In genomic region chr4:152246011-152246410, GRCm38 (mm10) we compare ENCODE assay signal across 12 mouse cellular contexts. TPM values are rescaled to one million over a fixed set of nuclear protein-coding genes. Genes with fewer than 3 reads are reported as not detected.
DNase-seq lines count a peak whose midpoint lies in the region; ATAC-seq lines count a peak whose summit lies in the region.
"Had no signal": no experiment of that assay in that cellular context is flagged by ENCODE, and none has a peak within 500 bp of the region (broad histone marks: within the 10 kb centered on the region; RNA-seq: fewer than 3 reads in every experiment).

No protein-coding gene starts in this region.

- no peak overlapping the region for H3K4me3 ChIP-seq in forebrain, embryonic 15.5 days
- no peak overlapping the region for H3K4me3 ChIP-seq in forebrain, embryonic 13.5 days
- H3K4me3 ChIP-seq: forebrain, embryonic 10.5 days had no signal

- H3K4me1 ChIP-seq in forebrain, embryonic 15.5 days, result 0 out of 2 replicates have a peak, but pooled peaks cover 13% of the 10 kb centered on the region
- H3K4me1 ChIP-seq in forebrain, embryonic 13.5 days, result peaks cover 12% of the 10 kb centered on the region; the same call in 1 of the 2 replicates

- H3K27me3 ChIP-seq in forebrain, embryonic 15.5 days, result no peaks in the 10 kb centered on the region
- no peaks in the 10 kb centered on the region for H3K27me3 ChIP-seq in forebrain, embryonic 13.5 days

- DNase-seq in retina, adult 2 months (ENCODE audit: low read depth, low spot score), result peak; percentile 23
- DNase-seq in retina, postnatal 1 day, result no peak
- peak; percentile 71 to 95 for DNase-seq in left cerebral cortex, postnatal 25 days (ENCODE audit: low spot score in 2 of 2)
- no peak for DNase-seq in spleen, postnatal 14 days (ENCODE audit: low spot score in 2 of 2)
- DNase-seq in adrenal gland, adult 2 months, result no peak
- DNase-seq: adrenal gland, postnatal 14 days had no signal

- intact Hi-C loops in left cerebral cortex, postnatal 25 days (cut with DNase I), result no loop called here

- no peak overlapping the region for H3K4me2 ChIP-seq in forebrain, embryonic 15.5 days (replicated peaks)
- H3K4me2 ChIP-seq in forebrain, embryonic 13.5 days, result no peak overlapping the region

- no peaks in the 10 kb centered on the region for H3K9me3 ChIP-seq in forebrain, embryonic 15.5 days
- no peaks in the 10 kb centered on the region for H3K9me3 ChIP-seq in forebrain, embryonic 13.5 days (replicated peaks)
- H3K9me3 ChIP-seq: forebrain, embryonic 10.5 days had no signal

- WGBS in forebrain, embryonic 15.5 days, result 62% methylated on average over 6 of the region's 6 CpGs
- 75% methylated on average over 6 of the region's 6 CpGs for WGBS in forebrain, embryonic 13.5 days

- no peaks in the 10 kb centered on the region for H3K36me3 ChIP-seq in forebrain, embryonic 15.5 days
- H3K36me3 ChIP-seq in forebrain, embryonic 13.5 days (ENCODE audit: poor library complexity, severe bottlenecking), result 0 out of 2 replicates have a peak, but pooled peaks cover 6% of the 10 kb centered on the region

- H3K27ac ChIP-seq in forebrain, embryonic 15.5 days (replicated peaks), result peak overlapping the region; percentile 29
- no peak overlapping the region for H3K27ac ChIP-seq in forebrain, embryonic 13.5 days
- H3K27ac ChIP-seq: forebrain, embryonic 10.5 days; macrophage had no signal

- no peak overlapping the region for H3K9ac ChIP-seq in forebrain, embryonic 15.5 days (replicated peaks)
- no peak overlapping the region for H3K9ac ChIP-seq in forebrain, embryonic 13.5 days

- ATAC-seq in forebrain, embryonic 15.5 days (replicated peaks), result no peak
- no peak for ATAC-seq in forebrain, embryonic 13.5 days
- ATAC-seq in activated CD4-positive, CD25-positive, alpha-beta regulatory T cell, adult 4 months, result no peak

RNA-seq across cellular contexts. Expression of gene Gpr153, which starts 28.0 kb away (rescaled TPM):
- polyA plus RNA-seq in forebrain, embryonic 15.5 days (2015; fragmentation: Nextera tagmentation; extraction: Ambion mirVana), result 5.7 and 6.3 TPM in 2 replicates
- polyA plus RNA-seq in forebrain, embryonic 13.5 days (2015; fragmentation: Nextera tagmentation; extraction: Ambion mirVana), result 2.2 and 3.2 TPM in 2 replicates
- 10 to 100 TPM; 26.8 to 37.1 TPM for total RNA-seq in left cerebral cortex, postnatal 25 days (2021)
- polyA plus RNA-seq in activated CD4-positive, CD25-positive, alpha-beta regulatory T cell, adult 4 months (2017; shearing (Covaris generic)), result not detected
- total RNA-seq in adrenal gland, adult 2 months (2021), result 1 to 10 TPM; 3.5 to 8.3 TPM
- polyA plus RNA-seq in adrenal gland, adult 2 months (2012; rRNA removed), result 16.6 and 22.4 TPM in 2 replicates
- polyA plus RNA-seq: macrophage had no signal

RNA-seq across cellular contexts. Expression of gene Hes3, which starts 45.5 kb away (rescaled TPM):
- polyA plus RNA-seq in forebrain, embryonic 15.5 days (2015; fragmentation: Nextera tagmentation; extraction: Ambion mirVana), result 0.09 and 0.13 TPM in 2 replicates
- not detected in 2 replicates for polyA plus RNA-seq in forebrain, embryonic 13.5 days (2015; fragmentation: Nextera tagmentation; extraction: Ambion mirVana)
- under 1 TPM; 0.30 to 0.37 TPM for total RNA-seq in left cerebral cortex, postnatal 25 days (2021)
- not detected for polyA plus RNA-seq in activated CD4-positive, CD25-positive, alpha-beta regulatory T cell, adult 4 months (2017; shearing (Covaris generic))
- total RNA-seq in adrenal gland, adult 2 months (2021), result not detected
- polyA plus RNA-seq in adrenal gland, adult 2 months (2012; rRNA removed), result 0.30 TPM in 1 of 2 replicates, not detected in the other
- total RNA-seq: adrenal gland, postnatal 14 days had no signal
- polyA plus RNA-seq: intestine, embryonic 14.5 days; macrophage had no signal

RNA-seq across cellular contexts. Expression of gene Icmt, which starts 51.0 kb away (rescaled TPM):
- polyA plus RNA-seq in forebrain, embryonic 15.5 days (2015; fragmentation: Nextera tagmentation; extraction: Ambion mirVana), result 17.6 and 18.6 TPM in 2 replicates
- 13.4 and 16.8 TPM in 2 replicates for polyA plus RNA-seq in forebrain, embryonic 13.5 days (2015; fragmentation: Nextera tagmentation; extraction: Ambion mirVana)
- 10 to 100 TPM; 50.9 to 56.7 TPM for total RNA-seq in left cerebral cortex, postnatal 25 days (2021)
- 1 to 10 TPM; 7.2 to 7.7 TPM for polyA plus RNA-seq in activated CD4-positive, CD25-positive, alpha-beta regulatory T cell, adult 4 months (2017; shearing (Covaris generic))
- total RNA-seq in adrenal gland, adult 2 months (2021), result 10 to 100 TPM; 34.6 to 49.1 TPM
- polyA plus RNA-seq in adrenal gland, adult 2 months (2012; rRNA removed), result 39.5 and 48.3 TPM in 2 replicates

Comparison
In these comparisons a context has a peak if more than half of its experiments do, and no peak if none do; other contexts are left out.
1. DNase-seq: peak in retina, adult 2 months (single experiment) and left cerebral cortex, postnatal 25 days (2 of 2); none in retina, postnatal 1 day (single experiment), spleen, postnatal 14 days (0 of 2) and adrenal gland, adult 2 months (single experiment).